Mouse (Mus musculus): ENCODE measurements around the gene Snx30. TPM values are rescaled to one million over a fixed set of nuclear protein-coding genes. Genes with fewer than 3 reads are reported as not detected.

Gene Snx30
- total RNA-seq, 2 experiments from 2014 or later: 2.7 to 4.4 TPM

DNA sequence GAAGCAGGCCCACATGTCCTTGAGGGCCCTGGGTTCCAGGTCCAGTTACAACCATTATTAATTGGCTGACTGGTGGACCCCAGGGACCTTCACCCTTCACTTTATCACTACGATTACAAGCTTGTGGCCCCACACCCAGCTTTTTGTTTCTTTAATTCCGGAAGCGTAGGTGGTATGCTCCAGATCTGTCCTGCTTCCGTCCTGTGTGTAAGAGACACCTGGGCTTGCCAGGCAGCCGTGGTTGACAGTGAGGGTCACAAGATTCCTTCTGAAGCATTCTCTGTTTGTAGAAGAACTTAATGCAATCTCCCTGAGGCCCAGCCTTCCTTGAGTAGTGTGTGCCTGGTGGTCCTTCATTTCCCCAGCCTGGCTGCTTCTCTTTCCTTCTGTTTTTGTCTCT lies 19.2 kb downstream of the Snx30 start:
- DNase-seq: no peak

- no peak for DNase-seq
These were observed 20.0 kb downstream of the Snx30 start for GRCm38 (mm10) chr4:59825634-59826033.

DNA sequence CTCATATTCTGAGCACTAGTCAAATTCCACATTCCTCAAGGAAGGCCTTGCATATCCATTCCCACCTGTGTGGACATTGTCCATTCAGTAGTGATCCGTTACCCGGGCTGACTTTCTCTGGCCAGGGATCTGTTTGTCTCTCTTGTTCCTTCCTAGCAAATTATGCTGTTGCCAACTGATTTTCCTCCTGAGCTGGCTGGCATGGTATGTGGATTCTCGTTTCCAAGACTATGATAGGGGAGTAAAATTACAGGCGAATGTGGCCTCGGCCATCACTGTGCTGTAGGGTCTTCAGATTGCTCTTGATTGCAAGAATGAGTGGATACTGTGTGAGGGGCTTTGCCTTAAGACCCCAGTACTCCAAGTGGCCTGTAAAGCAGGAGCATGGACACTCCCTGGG lies 20.7 kb downstream of the Snx30 start:
- no peak for DNase-seq

DNA sequence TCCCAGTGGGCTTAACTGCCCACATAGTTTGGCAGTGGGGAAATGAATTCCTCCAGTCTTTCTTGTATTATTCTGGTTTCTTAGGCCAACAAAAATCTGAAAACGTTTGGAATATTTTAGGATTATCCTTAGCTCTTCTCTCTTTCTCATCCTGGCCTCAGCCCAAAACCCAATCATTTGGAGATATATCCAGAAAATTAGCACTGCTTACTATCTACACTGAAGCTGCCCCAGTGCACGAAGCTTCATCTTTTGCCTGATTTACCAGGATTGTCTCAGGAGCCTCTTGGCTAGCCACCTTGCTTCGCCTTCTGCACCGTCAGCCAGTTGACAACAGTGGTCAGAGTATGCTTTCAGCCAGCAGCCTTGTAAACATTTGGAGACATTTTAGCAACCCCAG lies 23.4 kb downstream of the Snx30 start:
- no peak for DNase-seq

GRCm38 (mm10) chr4:59831038-59831437 lies 25.4 kb downstream of the Snx30 start:
- no peak for DNase-seq

- no peak for DNase-seq
These were observed 27.2 kb downstream of the Snx30 start for GRCm38 (mm10) chr4:59832810-59833209.

DNA sequence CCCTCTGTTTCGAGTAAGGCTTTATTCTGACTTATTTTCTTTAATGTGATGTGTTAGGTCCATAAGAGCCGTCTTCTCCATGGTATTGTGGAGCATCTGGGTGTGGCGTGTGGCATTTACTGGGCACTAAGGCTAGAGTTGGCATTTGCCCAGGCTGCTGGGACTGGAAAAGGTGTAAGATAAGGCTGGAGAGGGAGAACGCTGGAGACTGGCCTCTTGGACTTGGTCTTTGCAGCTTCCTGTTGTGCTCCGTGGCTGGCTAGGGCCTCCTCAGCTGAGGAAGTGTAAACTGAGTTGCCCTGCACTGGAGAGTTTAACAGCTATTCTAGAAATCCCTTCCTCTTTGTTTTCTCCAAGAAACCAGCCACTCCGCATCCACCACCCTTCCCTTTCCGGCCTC lies 32.0 kb downstream of the Snx30 start:
- DNase-seq: no peak

DNA sequence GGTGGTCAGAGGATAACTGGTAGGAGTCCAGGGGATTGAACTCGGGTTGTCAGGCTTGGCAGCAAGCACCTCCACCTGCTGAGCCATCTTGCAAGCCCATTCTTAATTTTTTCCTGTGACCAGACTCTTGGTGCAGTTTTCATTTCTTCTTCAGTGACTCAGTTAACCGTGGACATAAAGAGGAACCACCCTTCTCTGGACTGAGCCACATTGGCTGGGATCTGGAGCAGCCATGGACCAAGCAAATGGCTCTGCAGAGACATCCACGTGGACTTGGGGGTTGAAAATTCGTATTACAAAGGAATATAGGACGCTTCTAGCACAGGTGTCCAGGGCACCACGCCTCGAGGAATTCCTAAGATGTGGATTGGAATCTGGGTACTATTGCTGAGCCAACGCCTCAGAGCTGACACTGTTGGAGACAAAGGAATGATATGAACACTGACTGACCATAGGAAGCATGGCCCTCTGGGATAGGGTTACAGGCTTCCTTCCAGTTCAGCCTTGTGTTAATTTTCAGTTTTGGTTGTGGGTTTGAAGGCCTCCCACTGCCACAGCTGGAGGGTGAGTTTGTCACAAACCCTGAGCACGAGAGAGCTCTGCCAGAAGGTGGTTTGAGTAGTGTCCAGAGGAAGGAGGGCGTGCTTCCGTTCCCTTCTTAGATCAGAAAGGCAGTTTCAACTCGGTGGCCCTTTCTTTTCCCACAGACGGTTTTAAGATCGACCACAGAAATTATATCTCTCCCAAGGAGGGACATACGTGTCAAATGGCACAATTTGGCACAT lies 39.0 kb downstream of the Snx30 start:
- no peak for DNase-seq

DNA sequence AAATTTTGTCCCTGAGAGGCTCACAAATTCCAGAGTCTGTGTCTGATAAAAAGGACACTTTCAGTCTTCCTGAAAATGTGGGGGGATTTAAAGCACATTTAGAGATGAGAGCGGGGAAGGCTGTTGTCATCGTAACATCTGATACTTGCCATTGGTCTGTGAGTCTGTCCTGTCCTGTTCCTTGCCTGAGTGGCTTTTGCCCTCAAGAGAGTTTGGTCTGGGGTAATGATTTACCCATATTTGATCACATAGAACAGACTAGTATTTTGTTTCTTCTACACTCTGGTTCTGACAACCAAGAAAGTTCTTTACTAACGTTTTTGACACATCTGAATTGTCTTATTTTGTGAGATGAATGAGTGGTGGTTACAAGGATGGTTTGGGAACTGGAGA lies 39.6 kb downstream of the Snx30 start:
- no peak for DNase-seq

GRCm38 (mm10) chr4:59847447-59847846 lies 41.8 kb downstream of the Snx30 start:
- no peak for DNase-seq

GRCm38 (mm10) chr4:59850181-59850580 lies 44.5 kb downstream of the Snx30 start:
- peak; percentile 64 for DNase-seq

GRCm38 (mm10) chr4:59850886-59851623 lies 45.4 kb downstream of the Snx30 start:
- DNase-seq: no peak

- DNase-seq: no peak
These were observed 47.5 kb downstream of the Snx30 start for GRCm38 (mm10) chr4:59853155-59853554.

GRCm38 (mm10) chr4:59859693-59860425 lies 54.2 kb downstream of the Snx30 start:
- DNase-seq: no peak

- no peak for DNase-seq
These were observed 54.8 kb downstream of the Snx30 start for GRCm38 (mm10) chr4:59860431-59860830.

DNA sequence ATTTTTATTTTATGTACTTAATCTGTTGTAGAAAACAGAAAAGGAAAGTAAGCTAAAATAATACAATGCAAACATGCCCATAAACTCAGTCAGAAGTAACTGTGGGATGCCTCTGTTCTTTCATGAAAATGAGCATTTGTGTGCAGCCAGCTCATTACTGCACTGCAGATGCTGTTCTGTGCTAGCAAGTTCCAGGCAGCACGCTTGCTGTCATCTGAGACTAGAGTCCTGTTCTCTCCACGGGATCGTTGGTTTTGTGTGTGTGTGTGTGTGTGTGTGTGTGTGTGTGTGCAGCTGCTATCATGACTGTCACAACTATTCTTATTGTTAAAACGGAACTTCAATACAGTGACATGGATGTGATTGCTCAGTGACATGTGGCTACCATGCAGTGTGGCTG lies 56.2 kb downstream of the Snx30 start:
- DNase-seq: no peak

DNA sequence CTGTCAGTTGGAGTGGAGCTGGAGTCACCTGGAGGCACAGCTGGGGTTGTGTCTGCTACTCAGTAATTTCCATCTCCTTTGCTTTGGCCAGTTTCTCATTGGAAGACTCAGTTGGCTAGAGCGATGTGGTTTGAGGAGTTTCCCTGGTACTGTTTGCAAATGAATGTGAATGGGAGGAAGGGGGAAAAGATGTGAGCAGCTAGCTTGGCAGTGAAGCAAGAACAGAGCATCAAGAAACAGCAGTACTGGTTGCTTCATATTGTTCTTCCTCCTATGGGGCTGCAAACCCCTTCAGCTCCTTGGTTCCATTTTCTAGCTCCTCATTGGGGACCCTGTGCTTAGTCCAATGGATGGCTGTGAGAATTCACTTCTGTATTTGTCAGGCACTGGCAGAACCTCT lies 56.7 kb downstream of the Snx30 start:
- no peak for DNase-seq

DNA sequence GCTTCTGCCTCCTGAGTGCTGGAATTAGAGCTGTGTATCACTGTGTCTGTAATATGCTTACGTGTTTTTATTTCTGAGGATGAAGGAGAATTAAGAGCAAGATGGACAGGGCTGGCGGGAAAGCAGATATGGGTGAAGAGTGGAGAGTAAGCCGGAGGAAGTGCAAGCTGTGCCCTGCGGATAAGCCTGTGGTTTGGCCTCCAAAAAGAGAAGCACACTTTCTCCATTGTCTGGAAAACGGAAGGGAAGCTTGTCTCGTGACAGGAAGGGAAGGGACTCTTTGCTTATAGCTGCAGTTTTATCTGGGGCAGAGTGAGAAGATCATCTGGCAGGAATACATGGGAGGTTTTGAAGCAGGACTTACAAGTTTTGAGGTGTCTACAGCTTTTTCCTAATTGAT lies 58.2 kb downstream of the Snx30 start:
- DNase-seq: peak; percentile 24

- no peak for DNase-seq
These were observed 62.4 kb downstream of the Snx30 start for GRCm38 (mm10) chr4:59868086-59868485.

DNA sequence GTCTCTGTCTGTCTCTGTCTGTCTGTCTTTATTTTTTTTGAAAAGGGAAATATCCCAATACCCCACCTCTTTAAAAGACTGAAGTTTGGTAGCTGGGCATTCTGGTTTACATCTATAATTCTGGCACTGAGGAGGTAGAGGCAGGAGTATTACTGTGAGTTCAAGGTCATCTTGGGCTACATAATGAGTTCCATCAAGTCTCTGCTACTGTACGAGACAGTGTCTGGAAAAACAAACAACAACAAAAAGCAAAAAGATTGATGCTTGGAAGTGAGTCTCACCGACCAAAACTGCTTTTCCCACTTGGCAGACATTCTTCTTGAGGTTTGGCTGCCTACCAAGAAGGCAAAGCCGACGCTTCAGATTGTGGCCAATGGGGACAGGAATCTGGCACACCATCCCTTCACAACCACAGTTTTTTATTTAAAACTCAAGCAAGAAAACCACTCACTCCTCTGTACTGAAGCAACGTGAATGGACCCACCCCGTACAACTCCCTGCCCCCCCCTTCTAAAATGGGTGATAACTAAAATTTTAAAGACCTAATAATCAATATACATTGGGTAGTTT lies 63.9 kb downstream of the Snx30 start:
- peak; percentile 26 for DNase-seq

- DNase-seq: no peak
These were observed 64.8 kb downstream of the Snx30 start for GRCm38 (mm10) chr4:59870433-59870832.

GRCm38 (mm10) chr4:59870859-59871591 lies 65.4 kb downstream of the Snx30 start:
- peak; percentile 47 for DNase-seq
